ENCODE assay signal across 24 mouse cellular contexts in the genomic region with DNA sequence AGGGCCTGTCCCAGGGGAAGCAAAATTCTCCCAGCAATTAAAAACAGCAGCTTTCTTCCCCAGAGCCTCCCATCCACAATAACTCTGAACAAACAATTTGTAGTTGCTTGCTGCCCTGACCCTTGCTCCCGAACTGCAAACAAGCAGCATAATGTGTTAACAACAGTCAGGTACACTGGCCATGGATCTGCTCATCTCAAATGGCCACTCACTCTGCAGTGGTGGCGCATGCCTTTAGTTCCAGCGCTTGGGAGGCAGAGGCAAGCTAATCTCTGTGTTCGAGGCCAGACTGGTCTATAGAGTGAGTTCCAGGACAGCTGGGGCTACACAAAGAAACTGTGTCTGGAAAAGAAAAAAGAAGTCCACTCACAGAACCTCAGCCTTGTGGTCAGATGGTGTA. TPM values are rescaled to one million over a fixed set of nuclear protein-coding genes. Genes with fewer than 3 reads are reported as not detected.
DNase-seq lines count a peak whose midpoint lies in the region; ATAC-seq and TF ChIP-seq lines count a peak whose summit lies in the region.
"Had no signal": no experiment of that assay in that cellular context is flagged by ENCODE, and none has a peak within 500 bp of the region (broad histone marks: within the 10 kb centered on the region; RNA-seq: fewer than 3 reads in every experiment).

No protein-coding gene starts in this region.

- 68% methylated on average over 4 of the region's 4 CpGs for WGBS in liver, embryonic 13.5 days (ENCODE audit: insufficient replicate concordance)
- 70% methylated on average over 4 of the region's 4 CpGs for WGBS in liver, postnatal 0 days (ENCODE audit: insufficient replicate concordance)
- 80% methylated on average over 4 of the region's 4 CpGs for WGBS in lung, postnatal 0 days
- WGBS in limb, embryonic 10.5 days, result 85% methylated on average over 4 of the region's 4 CpGs

- no peaks in the 10 kb centered on the region for H3K36me3 ChIP-seq in liver, embryonic 13.5 days
- H3K36me3 ChIP-seq in liver, postnatal 0 days (replicated peaks; ENCODE audit: insufficient read depth, low read length), result no peaks in the 10 kb centered on the region
- H3K36me3 ChIP-seq in lung, postnatal 0 days (ENCODE audit: insufficient read depth, low read length), result no peaks in the 10 kb centered on the region
- no peaks in the 10 kb centered on the region for H3K36me3 ChIP-seq in limb, embryonic 10.5 days
- H3K36me3 ChIP-seq: embryonic facial prominence, embryonic 10.5 days; embryonic facial prominence, embryonic 12.5 days; forebrain, embryonic 15.5 days had no signal

- H3K27ac ChIP-seq in liver, embryonic 13.5 days, result no peak overlapping the region; the same call in 1 of the 2 replicates
- H3K27ac ChIP-seq in liver, postnatal 0 days (ENCODE audit: low read depth), result peak overlapping the region; percentile 74
- H3K27ac ChIP-seq in lung, postnatal 0 days (ENCODE audit: low read length), result no peak overlapping the region
- H3K27ac ChIP-seq in limb, embryonic 10.5 days, result no peak overlapping the region
- H3K27ac ChIP-seq: forebrain, embryonic 15.5 days had no signal

- DNase-seq in heart, adult 11 months, result peak; percentile 76
- no peak for DNase-seq in heart, postnatal 4 days
- no peak for DNase-seq in liver, embryonic 13.5 days
- DNase-seq in liver (no peak), adipocyte (ENCODE audit: low spot score) (peak; percentile 42)
- DNase-seq in liver, postnatal 0 days, result peak; percentile 40
- DNase-seq in lung, postnatal 0 days (ENCODE audit: low spot score), result no peak
- no peak for DNase-seq in limb, embryonic 10.5 days (ENCODE audit: low spot score)
- DNase-seq: adrenal gland, adult 2 months; adrenal gland, postnatal 10 days; adrenal gland, postnatal 25 days; B cell, adult 2 months; cerebellum, adult 11-12 months; cerebellum, adult 2 months; cerebellum, adult 9-10 months; cerebellum, postnatal 10 days; cerebellum, postnatal 25 days had no signal

- H3K4me3 ChIP-seq in liver, embryonic 13.5 days (replicated peaks), result no peak overlapping the region
- H3K4me3 ChIP-seq in liver, postnatal 0 days (ENCODE audit: low read depth, low read length), result no peak overlapping the region
- H3K4me3 ChIP-seq in lung, postnatal 0 days (ENCODE audit: low read depth, low read length), result no peak overlapping the region
- no peak overlapping the region for H3K4me3 ChIP-seq in limb, embryonic 10.5 days

- peaks cover 22% of the 10 kb centered on the region for H3K4me1 ChIP-seq in liver, embryonic 13.5 days (replicated peaks)
- peaks cover 10% of the 10 kb centered on the region for H3K4me1 ChIP-seq in liver, postnatal 0 days (ENCODE audit: insufficient read depth)
- H3K4me1 ChIP-seq in lung, postnatal 0 days (ENCODE audit: insufficient read depth, low read depth, low read length), result no peaks in the 10 kb centered on the region; the same call in 1 of the 2 replicates
- peaks cover 18% of the 10 kb centered on the region for H3K4me1 ChIP-seq in limb, embryonic 10.5 days

- peak; percentile 23; the same call in 1 of the 2 replicates for ATAC-seq in liver, embryonic 13.5 days (ENCODE audit: low read depth)
- ATAC-seq in liver, postnatal 0 days, result peak; percentile 76
- ATAC-seq in lung, postnatal 0 days, result no peak
- ATAC-seq: Patski had no signal

- H3K4me2 ChIP-seq in liver, embryonic 13.5 days, result no peak overlapping the region
- no peak overlapping the region for H3K4me2 ChIP-seq in liver, postnatal 0 days (ENCODE audit: low read depth, low read length)
- no peak overlapping the region for H3K4me2 ChIP-seq in lung, postnatal 0 days (replicated peaks; ENCODE audit: low read depth, low read length)

- TF ChIP-seq EP300 in liver, postnatal 0 days (IDR thresholded peaks at IDR 0.05; ENCODE audit: low read depth), result no peak
- TF ChIP-seq EP300 in lung, postnatal 0 days (IDR thresholded peaks at IDR 0.05), result no peak

- no peak for TF ChIP-seq CTCF in liver, postnatal 0 days (IDR thresholded peaks at IDR 0.05; ENCODE audit: low read depth)
- TF ChIP-seq CTCF in lung, postnatal 0 days (IDR thresholded peaks at IDR 0.05), result no peak

- H3K9me3 ChIP-seq in liver, embryonic 13.5 days (replicated peaks), result no peaks in the 10 kb centered on the region
- no peaks in the 10 kb centered on the region for H3K9me3 ChIP-seq in liver, postnatal 0 days (ENCODE audit: low read length)
- H3K9me3 ChIP-seq in lung, postnatal 0 days (ENCODE audit: low read length), result no peaks in the 10 kb centered on the region
- no peaks in the 10 kb centered on the region for H3K9me3 ChIP-seq in limb, embryonic 10.5 days (replicated peaks)
- H3K9me3 ChIP-seq: embryonic facial prominence, embryonic 10.5 days; embryonic facial prominence, embryonic 12.5 days; forebrain, embryonic 13.5 days; forebrain, embryonic 15.5 days; G1E had no signal

- H3K9ac ChIP-seq in liver, embryonic 13.5 days, result no peak overlapping the region
- no peak overlapping the region for H3K9ac ChIP-seq in liver, postnatal 0 days (replicated peaks)
- H3K9ac ChIP-seq in lung, postnatal 0 days (replicated peaks; ENCODE audit: low read depth), result no peak overlapping the region

- 0 out of 2 replicates have a peak, but pooled peaks cover 9% of the 10 kb centered on the region for H3K27me3 ChIP-seq in liver, embryonic 13.5 days
- no peaks in the 10 kb centered on the region for H3K27me3 ChIP-seq in liver, postnatal 0 days (ENCODE audit: insufficient read depth, low read length)
- H3K27me3 ChIP-seq in lung, postnatal 0 days (replicated peaks; ENCODE audit: insufficient read depth, low read length), result no peaks in the 10 kb centered on the region
- no peaks in the 10 kb centered on the region for H3K27me3 ChIP-seq in limb, embryonic 10.5 days (ENCODE audit: low read depth, poor library complexity, severe bottlenecking)
- H3K27me3 ChIP-seq: CH12.LX; embryonic facial prominence, embryonic 12.5 days; forebrain, embryonic 15.5 days had no signal

RNA-seq across cellular contexts. Expression of a gene that starts 22.2 kb away (rescaled TPM):
- 1 to 10 TPM; 8.0 to 8.2 TPM for total RNA-seq in heart, postnatal 4 days (2021)
- polyA plus RNA-seq in liver, embryonic 13.5 days (2015; fragmentation: Nextera tagmentation; extraction: Ambion mirVana), result 2.5 and 2.9 TPM in 2 replicates
- polyA plus RNA-seq in liver, postnatal 0 days (2015; fragmentation: Nextera tagmentation; extraction: Ambion mirVana), result 2.3 and 2.9 TPM in 2 replicates
- polyA plus RNA-seq in lung, postnatal 0 days (2015; fragmentation: Nextera tagmentation; extraction: Ambion mirVana), result 4.6 and 5.0 TPM in 2 replicates
- polyA plus RNA-seq in limb, embryonic 10.5 days (2016; fragmentation: Nextera tagmentation; extraction: Ambion mirVana), result 10.1 and 11.7 TPM in 2 replicates

RNA-seq across cellular contexts. Expression of a gene that starts 37.1 kb away (rescaled TPM):
- 1 to 10 TPM; 3.7 to 4.5 TPM for total RNA-seq in heart, postnatal 4 days (2021)
- 1.5 and 1.7 TPM in 2 replicates for polyA plus RNA-seq in liver, embryonic 13.5 days (2015; fragmentation: Nextera tagmentation; extraction: Ambion mirVana)
- polyA plus RNA-seq in liver, postnatal 0 days (2015; fragmentation: Nextera tagmentation; extraction: Ambion mirVana), result 1.4 and 2.1 TPM in 2 replicates
- 73.9 and 89.3 TPM in 2 replicates for polyA plus RNA-seq in lung, postnatal 0 days (2015; fragmentation: Nextera tagmentation; extraction: Ambion mirVana)
- polyA plus RNA-seq in limb, embryonic 10.5 days (2016; fragmentation: Nextera tagmentation; extraction: Ambion mirVana), result 4.7 TPM in 2 replicates
- polyA plus RNA-seq: G1E, Patski had no signal

Comparison
In these comparisons a context has a peak if more than half of its experiments do, and no peak if none do; other contexts are left out.
1. DNase-seq: peak in heart, adult 11 months (single experiment), adipocyte (single experiment) and liver, postnatal 0 days (single experiment); none in heart, postnatal 4 days (single experiment), liver, embryonic 13.5 days (single experiment), liver (single experiment), lung, postnatal 0 days (single experiment) and limb, embryonic 10.5 days (single experiment).
2. RNA of a gene that starts 37.1 kb away (polyA plus RNA-seq): 73.9 to 89.3 TPM in lung, postnatal 0 days; 4.7 TPM in limb, embryonic 10.5 days, 1.5 to 1.7 TPM in liver, embryonic 13.5 days and 1.4 to 2.1 TPM in liver, postnatal 0 days; every median in the first group is over 10 times any median in the second.